Mouse (Mus musculus): ENCODE measurements at regions not wholly inside any gene's neighbourhood (a gene's known extent, or its start where the extent isn't known, plus 50 kb on each side); places are given as distances from the start of the nearest gene placed in this dataset.
A peak's percentile ranks its signal among the peaks of the same experiment; 100 is the strongest.

GRCm38 (mm10) chr2:30743976-30744620 lies 59.4 kb downstream of the 1700001O22Rik start:
- peak; percentile 51 for DNase-seq (ENCODE audit: low spot score)

- DNase-seq (ENCODE audit: low spot score), result peak; percentile 66
Measured at GRCm38 (mm10) chr2:30743265-30743846, 60.1 kb downstream of the 1700001O22Rik start.

GRCm38 (mm10) chr2:30741450-30741849 lies 62.0 kb downstream of the 1700001O22Rik start:
- no peak for DNase-seq (ENCODE audit: low spot score)

GRCm38 (mm10) chr2:30737759-30738158 lies 65.7 kb downstream of the 1700001O22Rik start:
- no peak for DNase-seq (ENCODE audit: low spot score)

- no peak for DNase-seq (ENCODE audit: low spot score)
Measured at GRCm38 (mm10) chr2:30736705-30737104, 66.8 kb downstream of the 1700001O22Rik start.

GRCm38 (mm10) chr2:30736236-30736635 lies 67.2 kb downstream of the 1700001O22Rik start:
- no peak for DNase-seq (ENCODE audit: low spot score)

- no peak for DNase-seq (ENCODE audit: low spot score)
Measured at GRCm38 (mm10) chr2:30733853-30734252, 69.6 kb downstream of the 1700001O22Rik start.

GRCm38 (mm10) chr2:30731832-30732231 lies 71.6 kb downstream of the 1700001O22Rik start:
- DNase-seq (ENCODE audit: low spot score), result no peak

- no peak for DNase-seq (ENCODE audit: low spot score)
Measured at GRCm38 (mm10) chr2:30727948-30728347, 75.5 kb downstream of the 1700001O22Rik start.

GRCm38 (mm10) chr2:30725601-30726489 lies 77.6 kb downstream of the 1700001O22Rik start:
- no peak for DNase-seq (ENCODE audit: low spot score)

- no peak for DNase-seq (ENCODE audit: low spot score)
Measured at GRCm38 (mm10) chr2:30725186-30725585, 78.3 kb downstream of the 1700001O22Rik start.

GRCm38 (mm10) chr2:30724521-30724920 lies 78.9 kb downstream of the 1700001O22Rik start:
- no peak for DNase-seq (ENCODE audit: low spot score)

GRCm38 (mm10) chr2:30723059-30723587 lies 80.3 kb downstream of the 1700001O22Rik start:
- DNase-seq (ENCODE audit: low spot score), result no peak

- DNase-seq (ENCODE audit: low spot score), result no peak
Measured at GRCm38 (mm10) chr2:30722263-30723050, 81.0 kb downstream of the 1700001O22Rik start.

- DNase-seq (ENCODE audit: low spot score), result no peak
Measured at GRCm38 (mm10) chr2:30721473-30722262, 81.8 kb downstream of the 1700001O22Rik start.

- DNase-seq (ENCODE audit: low spot score), result no peak
Measured at GRCm38 (mm10) chr2:30721048-30721461, 82.4 kb downstream of the 1700001O22Rik start.

- no peak for DNase-seq (ENCODE audit: low spot score)
Measured at GRCm38 (mm10) chr2:30720291-30720690, 83.2 kb downstream of the 1700001O22Rik start.

GRCm38 (mm10) chr2:30719611-30720290 lies 83.7 kb downstream of the 1700001O22Rik start:
- no peak for DNase-seq (ENCODE audit: low spot score)

GRCm38 (mm10) chr2:30718741-30719381 lies 84.6 kb downstream of the 1700001O22Rik start:
- DNase-seq (ENCODE audit: low spot score), result peak; percentile 87

- DNase-seq (ENCODE audit: low spot score), result peak; percentile 91
Measured at GRCm38 (mm10) chr2:30718329-30718675, 85.2 kb downstream of the 1700001O22Rik start.

Measured in lung, postnatal 25 days (tissue).